Mouse (Mus musculus): Measurements from ENCODE around the gene Cd24a.

DNA sequence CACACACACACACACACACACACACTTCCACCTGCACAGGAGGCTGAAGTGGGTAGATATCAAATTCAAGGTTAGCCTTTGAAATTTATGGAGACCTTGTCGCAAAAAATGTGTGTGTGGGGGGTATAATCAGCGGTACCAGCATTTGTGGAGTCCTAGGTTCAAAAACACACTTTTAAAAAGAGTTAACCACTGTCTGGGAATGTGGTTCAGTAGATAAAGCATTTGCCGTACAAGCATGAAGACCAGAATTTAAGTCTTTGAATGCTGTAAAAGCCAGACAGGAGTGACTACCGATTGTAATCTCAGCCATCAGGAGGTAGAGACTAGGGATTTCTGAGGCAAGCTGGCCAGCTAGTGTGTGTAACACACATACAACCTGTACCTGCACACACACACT, 55.0 kb downstream of the Cd24a start:
- no peak for TF ChIP-seq CTCF (conservative IDR thresholded peaks at IDR 0.05 in 1 of 2, IDR thresholded peaks at IDR 0.05 in 1 of 2; ENCODE audit: low read depth in 2 of 2, low read length in 2 of 2)
- no peak for TF ChIP-seq POLR2A (IDR thresholded peaks at IDR 0.05; ENCODE audit: low read depth, low read length)
- no peak for TF ChIP-seq NELFE (IDR thresholded peaks at IDR 0.05; ENCODE audit: low read depth, low read length)
